Mouse (Mus musculus): Measurements from ENCODE around the gene Lsm8. TPM values are rescaled to one million over a fixed set of nuclear protein-coding genes. Genes with fewer than 3 reads are reported as not detected.
"Not testable (repeated sequence)": the region's sequence is repeated elsewhere in the genome, so short reads cannot be mapped to it uniquely, and the experiment has no call there.

Lsm8 gene
- total RNA-seq (2021): 10 to 100 TPM; 38.6 to 50.0 TPM

GRCm38 (mm10) chr6:18848051-18848701 is at the start of gene Lsm8:
Gene Lsm8 (plus strand): TSS chr6:18848579.
- peak; percentile 89 to 91 for DNase-seq (ENCODE audit: extremely low spot score in 1 of 2, low spot score in 1 of 2)

- no peak for DNase-seq (ENCODE audit: extremely low spot score in 1 of 2, low spot score in 1 of 2)
Measured at GRCm38 (mm10) chr6:18800869-18801511, 47.4 kb upstream of the Lsm8 start.

DNA sequence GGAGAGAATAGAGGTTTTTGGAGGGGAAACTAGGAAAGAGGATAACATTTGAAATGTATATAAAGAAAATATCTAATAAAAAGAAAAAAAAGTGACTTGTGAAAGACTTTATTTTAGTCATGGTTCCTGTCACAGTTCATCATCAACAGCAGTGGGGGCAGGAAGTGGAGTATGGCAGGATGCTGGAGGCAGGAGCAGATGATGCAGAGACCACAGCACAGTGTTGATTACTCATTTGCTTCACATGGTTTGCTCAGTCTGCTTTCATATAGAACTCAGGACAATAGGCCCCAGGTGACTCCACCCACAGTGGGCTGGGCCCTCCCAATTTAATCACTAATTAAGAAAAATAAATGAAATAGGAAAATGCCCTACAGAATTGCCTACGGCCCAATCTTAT is 35.8 kb upstream of the Lsm8 start:
- DNase-seq (ENCODE audit: extremely low spot score in 1 of 2, low spot score in 1 of 2): no peak

GRCm38 (mm10) chr6:18815606-18816005 is 32.8 kb upstream of the Lsm8 start:
- no peak for DNase-seq (ENCODE audit: extremely low spot score in 1 of 2, low spot score in 1 of 2)

DNA sequence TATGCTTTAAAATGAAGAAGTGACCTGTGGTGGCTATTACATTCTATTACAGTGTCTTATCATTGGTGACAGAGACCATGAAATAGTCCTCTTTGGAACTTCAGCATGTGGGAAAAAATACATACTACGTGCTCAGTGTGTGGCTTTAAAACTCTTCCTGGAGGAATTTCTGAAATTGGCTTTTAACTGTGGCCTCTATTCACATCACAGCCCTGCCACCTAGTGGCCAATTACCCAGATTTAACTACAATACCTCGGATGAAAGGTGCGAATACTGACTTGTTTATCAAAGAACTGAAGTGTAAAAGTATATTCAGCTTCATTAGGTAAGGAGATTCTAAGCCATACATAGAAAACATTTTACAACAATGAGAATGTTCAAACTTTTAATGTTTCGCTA is 29.0 kb upstream of the Lsm8 start:
- DNase-seq (ENCODE audit: extremely low spot score in 1 of 2, low spot score in 1 of 2): peak; percentile 45 to 80

DNA sequence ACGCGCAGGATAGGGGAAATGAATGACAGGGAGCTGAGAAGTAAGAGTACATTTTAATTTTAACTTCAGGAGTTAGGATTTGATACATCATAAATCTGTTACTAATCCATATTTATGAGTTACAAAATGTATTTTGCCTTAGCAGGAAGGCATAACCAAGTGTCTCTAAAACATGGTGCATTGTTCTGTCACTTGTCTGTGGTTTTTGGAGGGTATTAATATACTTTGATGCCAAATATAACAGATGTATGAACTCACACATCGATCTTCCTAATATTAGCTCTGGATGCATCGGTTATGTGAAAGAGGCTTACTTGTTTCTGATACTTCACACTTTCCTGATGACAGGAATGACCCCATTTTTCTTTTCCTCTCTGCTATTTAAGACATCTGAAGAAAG is 28.1 kb upstream of the Lsm8 start:
- no peak for DNase-seq (ENCODE audit: extremely low spot score in 1 of 2, low spot score in 1 of 2)

- DNase-seq (ENCODE audit: extremely low spot score in 1 of 2, low spot score in 1 of 2): no peak
Measured at GRCm38 (mm10) chr6:18822812-18823211, 25.6 kb upstream of the Lsm8 start.

DNA sequence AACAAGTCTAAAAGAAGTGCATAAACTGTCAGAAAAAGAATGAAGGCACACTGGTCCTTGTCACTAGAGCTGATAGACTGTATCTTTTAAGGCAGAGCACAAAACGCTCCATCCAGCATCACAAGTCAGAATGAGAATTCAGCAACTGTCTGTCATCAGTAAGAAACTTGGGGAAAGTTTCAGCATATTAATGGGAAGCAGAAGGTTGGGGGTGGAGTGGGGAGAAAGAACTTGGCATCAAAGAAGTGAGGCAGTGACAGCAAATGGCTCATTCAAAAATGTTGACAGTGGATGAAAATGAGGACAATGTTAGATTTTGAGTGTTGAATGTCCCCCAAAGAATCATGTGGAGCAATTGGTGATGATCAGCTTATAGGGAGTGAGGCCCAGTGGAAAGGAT is 15.4 kb upstream of the Lsm8 start:
- DNase-seq (ENCODE audit: extremely low spot score in 1 of 2, low spot score in 1 of 2): no peak

- DNase-seq (ENCODE audit: extremely low spot score in 1 of 2, low spot score in 1 of 2): not testable (repeated sequence)
Measured at GRCm38 (mm10) chr6:18844529-18844928, 3.9 kb upstream of the Lsm8 start.

GRCm38 (mm10) chr6:18845571-18845970 is 2.8 kb upstream of the Lsm8 start:
- not testable (repeated sequence) for DNase-seq (ENCODE audit: extremely low spot score in 1 of 2, low spot score in 1 of 2)

- DNase-seq (ENCODE audit: extremely low spot score in 1 of 2, low spot score in 1 of 2): no peak
Measured at GRCm38 (mm10) chr6:18848702-18849061, 303 bp downstream of the Lsm8 start.

DNA sequence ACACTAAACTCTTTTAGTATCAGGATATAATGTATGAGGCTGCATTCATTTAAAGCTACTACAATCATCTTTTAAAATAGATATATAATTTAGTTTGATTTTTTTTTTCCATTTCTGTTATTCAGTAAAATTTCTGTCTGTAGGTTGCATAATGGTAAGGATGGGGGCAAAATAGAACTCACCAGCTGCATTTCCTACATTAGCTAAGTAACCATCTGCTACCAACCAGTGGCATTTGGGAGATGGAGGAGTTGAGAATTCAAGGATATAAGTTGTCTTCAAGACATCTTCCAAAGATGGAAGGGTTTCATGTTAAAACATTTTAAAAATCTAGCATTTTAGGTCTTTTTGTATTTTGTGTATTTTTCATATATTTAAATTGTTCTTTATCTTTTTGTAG is 6.9 kb downstream of the Lsm8 start:
- no peak for DNase-seq (ENCODE audit: extremely low spot score in 1 of 2, low spot score in 1 of 2)

DNA sequence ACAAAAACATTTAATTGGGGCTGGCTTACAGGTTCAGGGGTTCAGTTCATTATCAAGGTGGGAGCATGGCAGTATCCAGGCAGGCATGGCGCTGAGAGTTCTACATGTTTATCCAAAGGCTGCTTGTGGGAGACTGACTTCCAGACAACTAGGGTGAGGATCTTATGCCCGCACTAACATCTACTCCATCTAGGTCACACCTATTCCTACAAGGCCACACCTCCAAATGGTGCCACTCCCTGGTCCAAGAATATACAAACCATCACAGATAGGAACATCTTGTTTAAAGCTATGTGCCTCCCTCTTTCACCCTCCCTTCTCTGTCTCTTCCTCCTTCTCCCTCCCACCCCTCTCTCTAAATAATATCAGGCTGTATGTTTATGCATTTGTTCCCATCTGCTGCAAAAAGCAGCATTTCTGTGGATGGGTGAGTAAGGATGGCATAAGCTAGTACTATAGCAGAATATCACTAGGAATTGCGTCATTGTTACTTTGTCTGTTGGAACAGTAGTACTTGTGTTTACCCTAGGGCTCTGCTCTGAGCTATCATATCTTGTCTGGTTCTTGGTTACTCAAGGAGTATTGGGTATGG is 8.2 kb downstream of the Lsm8 start:
- DNase-seq (ENCODE audit: extremely low spot score in 1 of 2, low spot score in 1 of 2): no peak

DNA sequence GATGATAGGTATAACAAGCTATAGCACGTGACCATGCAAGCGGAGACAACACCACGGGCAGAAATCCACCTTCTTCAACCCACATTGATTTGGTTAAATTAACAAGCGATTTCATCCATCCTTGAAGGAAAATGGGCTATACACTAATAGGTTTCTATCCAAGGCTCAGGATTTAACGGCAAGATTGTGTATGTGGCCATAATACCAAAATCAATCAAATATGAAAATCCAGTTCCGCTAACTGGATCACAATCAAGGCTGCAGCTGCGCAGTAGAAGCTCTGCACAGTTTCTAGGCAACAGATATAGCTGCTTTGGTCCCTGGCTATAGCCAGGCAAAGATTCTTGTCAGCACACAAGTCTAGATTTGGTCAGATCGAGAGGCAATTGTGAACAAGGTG is 17.6 kb downstream of the Lsm8 start, which contains the start of gene Ankrd7:
Gene Ankrd7 (plus strand): TSS at position 301 of the 400 bp plus-strand sequence.
- DNase-seq (ENCODE audit: extremely low spot score in 1 of 2, low spot score in 1 of 2): no peak

- DNase-seq (ENCODE audit: extremely low spot score in 1 of 2, low spot score in 1 of 2): no peak
Measured at GRCm38 (mm10) chr6:18889030-18889429, 40.7 kb downstream of the Lsm8 start.

DNA sequence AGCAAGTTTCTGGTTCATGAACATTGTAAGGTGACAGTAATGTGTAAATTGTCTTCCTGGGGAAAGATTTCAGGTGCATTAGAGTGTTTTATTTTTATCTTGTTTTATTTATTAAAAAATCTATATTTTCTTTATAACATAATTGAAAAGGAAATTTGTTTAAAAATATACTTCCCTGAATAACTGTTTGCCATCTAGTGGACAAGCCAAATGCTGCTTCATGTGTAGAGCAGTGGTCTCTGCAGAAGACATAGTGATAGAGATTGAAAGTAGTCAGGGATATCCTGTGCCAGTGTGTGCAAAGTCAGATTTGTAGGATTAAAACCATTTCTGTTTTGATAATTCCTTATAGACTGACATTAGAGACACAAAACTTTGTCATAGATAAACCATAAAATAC is 45.8 kb downstream of the Lsm8 start:
- DNase-seq (ENCODE audit: extremely low spot score in 1 of 2, low spot score in 1 of 2): no peak

Other genes starting within 250 kb of the Lsm8 start
- not detected for gene Ankrd7, start 17.7 kb downstream of the Lsm8 start, total RNA-seq (2021)